Mouse (Mus musculus) intestine, embryonic 15.5 days (tissue): ENCODE results near the gene Ipo11. TPM values are rescaled to one million over a fixed set of nuclear protein-coding genes. Genes with fewer than 3 reads are reported as not detected.

Experiments
- ATAC-seq: fragments of 200-750 bp; cut with Nextera tagmentation; 2 replicates; pipeline ENCODE4 v1.8.0; 2017; ENCODE audit warnings: moderate TSS enrichment, moderate library complexity
- H3K27ac ChIP-seq: fragments of 300-500 bp; sonication (generic); 2 replicates; pipeline ENCODE4 v1.5.1; 2015; ENCODE audit warnings: mild to moderate bottlenecking, inconsistent platforms
- H3K27me3 ChIP-seq: fragments of 300-500 bp; sonication (generic); replicated peaks from 2 replicates; pipeline ENCODE4 v1.6.1; 2015; ENCODE audit warnings: inconsistent platforms
- H3K36me3 ChIP-seq: fragments of 300-500 bp; sonication (generic); 2 replicates; pipeline ENCODE4 v1.6.1; 2015; ENCODE audit warnings: inconsistent platforms
- H3K4me1 ChIP-seq: fragments of 300-500 bp; sonication (generic); replicated peaks from 2 replicates; pipeline ENCODE4 v1.6.1; 2015; ENCODE audit warnings: inconsistent platforms
- H3K4me2 ChIP-seq: fragments of 300-500 bp; sonication (generic); replicated peaks from 2 replicates; pipeline ENCODE4 v1.6.1; 2015; ENCODE audit warnings: mild to moderate bottlenecking, inconsistent platforms
- H3K4me3 ChIP-seq: fragments of 300-500 bp; sonication (generic); replicated peaks from 2 replicates; pipeline ENCODE4 v1.5.1; 2015; ENCODE audit warnings: inconsistent platforms
- H3K9ac ChIP-seq: fragments of 300-500 bp; sonication (generic); 2 replicates; pipeline ENCODE4 v1.6.1; 2015; ENCODE audit warnings: inconsistent platforms
- H3K9me3 ChIP-seq: fragments of 300-500 bp; sonication (generic); 2 replicates; pipeline ENCODE4 v1.6.1; 2016; ENCODE audit warnings: inconsistent platforms
- WGBS: fragments of 180-500 bp; shearing (Covaris S2); methylation state at CpG from one replicate; pipeline ENCODE4 v1.1.7; 2015; 5-methylcytosine and 5-hydroxymethylcytosine counted together
- polyA plus RNA-seq: library from polyadenylated mRNA; unstranded; fragments of >200 nt; fragmentation: Nextera tagmentation; extraction: Ambion mirVana; gene quantifications from 2 replicates; pipeline ENCODE4 v1.2.1, GENCODE M21; 2015

Gene Ipo11
- polyA plus RNA-seq, 1 experiment from 2014 or later, result 47.6 TPM

DNA sequence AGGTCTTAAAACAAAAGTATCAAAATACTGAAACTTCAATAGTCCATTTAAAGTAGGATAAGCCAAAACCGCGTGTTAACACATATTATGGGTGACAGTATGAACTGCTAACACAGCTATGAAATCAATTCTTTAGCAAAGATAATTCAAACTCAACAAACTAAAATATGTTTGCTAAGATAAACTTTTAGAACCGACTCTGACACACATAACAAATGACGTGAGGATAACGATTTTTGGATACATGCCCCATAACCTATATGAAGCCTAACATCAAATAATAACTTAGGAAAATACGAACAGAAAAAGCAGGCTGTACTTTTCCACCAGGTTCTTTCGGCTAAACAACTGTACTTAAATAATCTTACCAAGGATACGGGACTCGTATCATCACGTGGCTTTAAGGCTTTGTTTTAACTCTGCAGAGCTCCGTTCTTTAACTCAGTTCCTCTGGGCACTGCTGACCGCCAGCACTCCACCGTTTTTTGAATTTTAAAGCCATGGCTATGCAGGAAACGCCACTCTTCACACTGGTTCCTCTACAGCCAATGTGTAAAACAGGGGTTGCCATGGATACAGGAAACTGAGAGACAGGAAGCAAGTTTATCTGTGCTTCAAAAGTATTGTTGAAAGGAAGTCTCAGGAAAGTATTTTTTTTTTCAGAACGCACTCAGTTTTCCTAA is 100.8 kb downstream of the Ipo11 start:
- H3K27me3 ChIP-seq, result no peaks in the 10 kb centered on the region
- no peak overlapping the region for H3K4me3 ChIP-seq
- ATAC-seq, result 0 out of 2 replicates have a peak, but pooled peaks have one; percentile 43
- H3K4me2 ChIP-seq, result 0 out of 2 replicates have a peak overlapping the region, but pooled peaks have one; percentile 27
- H3K27ac ChIP-seq, result no peak overlapping the region
- no peaks in the 10 kb centered on the region for H3K4me1 ChIP-seq
- H3K36me3 ChIP-seq, result no peaks in the 10 kb centered on the region
- no peaks in the 10 kb centered on the region for H3K9me3 ChIP-seq
- 55% methylated on average over 15 of the region's 15 CpGs for WGBS
- H3K9ac ChIP-seq, result no peak overlapping the region

DNA sequence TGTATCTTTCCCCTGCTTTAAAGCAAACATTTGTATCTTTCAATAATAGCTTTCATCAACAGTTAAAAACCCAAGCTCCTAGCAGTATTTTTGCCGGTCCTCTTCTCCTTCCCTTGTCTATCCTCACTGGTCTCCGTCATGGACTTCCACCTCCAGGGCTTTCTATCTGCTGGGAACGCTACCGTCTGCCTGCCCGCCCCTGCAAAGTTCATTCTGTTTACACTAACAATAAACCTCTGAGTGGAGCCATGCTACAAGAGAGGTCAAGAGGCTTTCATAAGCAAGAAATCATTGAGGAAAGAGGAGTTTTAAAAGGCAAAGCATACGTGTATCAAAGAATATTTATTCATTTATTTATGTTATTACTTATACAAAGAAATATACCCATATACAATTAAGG is 106.7 kb downstream of the Ipo11 start:
- Histone ChIP-seq H3K9me3 (no peaks in the 10 kb centered on the region), H3K9ac (no peak overlapping the region)
- WGBS, result 27% methylated on average over 6 of the region's 6 CpGs

DNA sequence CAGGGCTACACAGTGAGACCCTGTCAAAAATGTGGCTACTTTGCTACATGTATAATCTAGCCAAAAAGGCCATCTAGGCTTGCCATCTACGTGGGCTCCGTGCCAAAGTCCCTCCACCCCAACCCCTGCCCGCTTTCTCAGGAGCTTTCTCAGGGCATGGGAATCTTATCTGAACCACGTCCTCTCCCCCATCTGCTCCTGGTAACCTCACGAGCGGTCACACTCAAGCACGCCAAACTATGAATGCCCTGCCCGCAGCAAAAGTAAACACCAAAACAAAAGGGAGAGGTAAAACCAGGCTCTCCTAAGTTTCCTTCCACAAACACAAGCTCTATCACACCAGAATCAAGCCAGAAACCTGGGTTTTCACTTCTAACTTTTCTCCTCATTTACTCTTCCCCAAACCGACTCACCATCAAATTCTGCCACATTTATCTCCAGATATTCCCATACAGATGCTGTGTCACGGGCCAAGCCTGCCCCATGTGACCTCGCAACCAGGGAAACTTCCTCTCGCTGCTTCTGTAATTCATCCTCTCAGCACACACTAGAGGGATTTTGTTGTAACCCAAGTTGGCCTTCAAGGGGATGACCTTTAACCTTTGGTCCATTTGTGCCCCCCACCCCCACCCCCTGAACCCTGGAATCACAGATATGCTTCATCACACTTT is 107.3 kb downstream of the Ipo11 start:
- Histone ChIP-seq H3K4me1 (no peaks in the 10 kb centered on the region), H3K4me2 (no peak overlapping the region), H3K36me3 (no peaks in the 10 kb centered on the region), H3K9ac (no peak overlapping the region), H3K27me3 (no peaks in the 10 kb centered on the region), H3K27ac (no peak overlapping the region), H3K9me3 (no peaks in the 10 kb centered on the region), H3K4me3 (no peak overlapping the region)
- ATAC-seq, result no peak
- WGBS, result 70% methylated on average over 12 of the region's 12 CpGs

More for the DNA sequence above, 106.7 kb downstream of the Ipo11 start:
- Histone ChIP-seq H3K27me3 (no peaks in the 10 kb centered on the region), H3K4me3 (no peak overlapping the region), H3K4me2 (no peak overlapping the region), H3K4me1 (no peaks in the 10 kb centered on the region), H3K36me3 (no peaks in the 10 kb centered on the region), H3K27ac (no peak overlapping the region)
- peak; percentile 51 for ATAC-seq

DNA sequence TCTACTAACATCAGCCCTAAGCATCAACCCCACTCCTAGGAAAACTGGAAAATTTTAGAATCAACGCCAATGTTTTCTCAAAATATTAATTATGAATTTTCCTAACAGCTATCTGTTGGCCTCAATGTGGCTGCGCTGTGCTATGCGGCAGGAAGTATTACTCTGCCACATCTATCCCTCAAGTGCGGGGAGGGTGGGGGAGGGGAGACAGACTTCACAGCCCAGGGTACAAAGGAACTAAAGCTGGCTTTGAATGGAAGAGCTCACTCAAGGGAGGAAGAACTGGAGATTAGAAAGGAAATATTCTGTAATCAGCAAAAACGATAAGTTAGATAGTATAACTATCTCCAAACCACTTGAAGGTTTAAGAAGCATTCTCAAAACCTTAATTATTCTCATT is 111.1 kb downstream of the Ipo11 start:
- 92% methylated on average over 5 of the region's 5 CpGs for WGBS
- H3K9me3 ChIP-seq, result no peaks in the 10 kb centered on the region
- H3K36me3 ChIP-seq, result no peaks in the 10 kb centered on the region
- H3K4me2 ChIP-seq, result no peak overlapping the region
- no peak overlapping the region for H3K27ac ChIP-seq
- no peak overlapping the region for H3K4me3 ChIP-seq
- ATAC-seq, result no peak
- no peak overlapping the region for H3K9ac ChIP-seq
- no peaks in the 10 kb centered on the region for H3K4me1 ChIP-seq
- no peaks in the 10 kb centered on the region for H3K27me3 ChIP-seq

DNA sequence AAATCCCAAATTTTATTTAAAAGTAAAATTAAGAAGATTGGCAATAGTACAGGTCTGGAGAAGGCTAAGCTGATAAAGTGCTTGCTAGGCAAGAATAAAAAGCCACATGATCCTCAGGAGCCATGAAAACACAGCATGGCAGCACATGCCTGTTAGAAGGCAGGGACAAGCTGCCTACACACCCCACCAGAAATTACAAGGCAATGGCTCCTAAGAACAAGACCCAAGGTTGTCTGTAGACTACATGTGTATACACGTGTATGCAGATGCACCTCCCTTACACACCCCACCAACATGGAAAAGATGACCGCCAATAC is 112.9 kb downstream of the Ipo11 start:
- WGBS, result 93% methylated on average over 2 of the region's 2 CpGs
- no peak overlapping the region for H3K27ac ChIP-seq
- H3K36me3 ChIP-seq, result no peaks in the 10 kb centered on the region
- H3K4me1 ChIP-seq, result no peaks in the 10 kb centered on the region
- no peak for ATAC-seq
- H3K9me3 ChIP-seq, result no peaks in the 10 kb centered on the region
- H3K27me3 ChIP-seq, result no peaks in the 10 kb centered on the region
- no peak overlapping the region for H3K4me2 ChIP-seq
- no peak overlapping the region for H3K9ac ChIP-seq
- no peak overlapping the region for H3K4me3 ChIP-seq

DNA sequence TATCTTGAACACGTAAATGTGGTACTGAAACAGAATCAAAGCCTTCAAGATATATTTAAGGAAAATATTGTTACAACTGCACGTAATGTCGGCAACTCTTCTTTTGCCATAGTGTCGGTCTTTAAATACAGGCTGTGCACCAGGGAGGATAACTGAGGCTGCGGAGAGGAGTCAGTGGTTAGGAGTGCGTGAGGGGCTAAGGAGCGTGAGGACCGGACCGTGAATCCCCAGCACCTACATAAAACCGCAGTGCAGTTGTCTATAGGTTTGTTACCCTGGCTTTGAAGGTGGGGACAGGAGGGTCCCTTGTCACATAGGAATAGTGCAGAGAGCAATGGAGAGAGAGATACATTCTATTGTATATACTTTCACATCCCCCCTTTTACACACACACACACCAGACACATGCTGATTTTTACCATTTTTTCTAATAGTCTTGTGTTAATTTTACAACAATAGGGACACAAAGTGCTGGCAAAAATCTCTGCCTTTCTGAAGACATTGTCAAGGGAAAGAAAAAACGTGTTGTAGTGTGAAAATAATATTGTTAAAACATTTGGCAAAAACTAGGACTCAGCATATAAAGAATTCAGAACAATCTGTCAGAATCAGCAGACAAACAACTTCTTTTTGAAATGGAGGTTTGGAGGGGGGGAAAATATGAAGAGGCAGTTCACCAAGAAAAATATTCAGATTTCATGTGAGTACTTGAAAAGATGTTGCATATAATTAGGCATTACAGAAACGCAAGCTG is 113.5 kb downstream of the Ipo11 start:
- H3K4me3 ChIP-seq, result no peak overlapping the region
- H3K9me3 ChIP-seq, result no peaks in the 10 kb centered on the region
- no peaks in the 10 kb centered on the region for H3K4me1 ChIP-seq
- no peaks in the 10 kb centered on the region for H3K27me3 ChIP-seq
- ATAC-seq, result no peak
- no peak overlapping the region for H3K4me2 ChIP-seq
- 95% methylated on average over 12 of the region's 12 CpGs for WGBS
- no peaks in the 10 kb centered on the region for H3K36me3 ChIP-seq
- H3K9ac ChIP-seq, result no peak overlapping the region
- H3K27ac ChIP-seq, result no peak overlapping the region

DNA sequence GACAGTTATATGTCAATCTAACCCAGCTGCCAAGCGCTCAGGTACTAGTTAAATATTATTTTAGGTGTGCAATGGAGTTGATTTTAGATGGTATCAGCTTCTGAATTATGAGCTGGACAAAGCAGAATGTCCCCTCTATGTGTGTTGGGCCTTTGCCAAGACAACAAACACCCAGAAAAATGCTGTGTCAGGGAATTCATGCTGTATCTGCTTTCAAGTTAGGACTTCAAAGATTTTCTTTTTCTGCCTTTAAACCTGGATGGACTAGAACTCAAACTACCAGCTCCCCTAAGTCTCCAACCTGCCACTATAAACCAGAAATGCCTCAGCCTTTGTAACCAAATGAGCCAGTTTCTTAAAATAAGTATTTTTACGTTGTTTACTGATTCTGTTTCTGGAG is 116.6 kb downstream of the Ipo11 start:
- Histone ChIP-seq H3K4me2 (no peak overlapping the region), H3K9me3 (no peaks in the 10 kb centered on the region), H3K27me3 (no peaks in the 10 kb centered on the region), H3K27ac (no peak overlapping the region), H3K9ac (no peak overlapping the region), H3K4me1 (no peaks in the 10 kb centered on the region), H3K36me3 (no peaks in the 10 kb centered on the region), H3K4me3 (no peak overlapping the region)
- ATAC-seq, result no peak
- WGBS, result 84% methylated on average over 2 of the region's 2 CpGs

DNA sequence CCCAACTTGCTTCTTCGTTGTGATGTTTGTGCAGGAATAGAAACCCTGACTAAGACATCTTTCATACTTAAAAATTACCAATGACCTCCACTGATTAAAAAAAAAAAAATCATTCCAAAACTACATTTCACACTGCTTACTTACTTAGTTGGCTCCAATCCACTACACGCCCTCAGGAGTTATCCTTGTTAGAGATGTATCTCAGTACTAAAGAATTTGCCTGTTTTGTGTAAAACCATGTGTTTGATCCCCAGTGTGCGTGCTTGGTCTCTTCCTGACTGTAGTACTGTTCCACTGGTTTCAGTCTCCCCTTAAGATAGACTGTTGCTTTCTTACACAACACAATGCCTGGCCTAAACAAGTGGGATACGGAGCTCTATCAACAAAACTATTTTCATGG is 117.0 kb downstream of the Ipo11 start:
- WGBS, result 84% methylated on average over 4 of the region's 4 CpGs
- H3K27me3 ChIP-seq, result no peaks in the 10 kb centered on the region
- ATAC-seq, result no peak
- no peak overlapping the region for H3K27ac ChIP-seq
- H3K4me1 ChIP-seq, result no peaks in the 10 kb centered on the region
- no peaks in the 10 kb centered on the region for H3K9me3 ChIP-seq
- no peak overlapping the region for H3K4me3 ChIP-seq
- no peak overlapping the region for H3K4me2 ChIP-seq
- H3K36me3 ChIP-seq, result no peaks in the 10 kb centered on the region
- H3K9ac ChIP-seq, result no peak overlapping the region

DNA sequence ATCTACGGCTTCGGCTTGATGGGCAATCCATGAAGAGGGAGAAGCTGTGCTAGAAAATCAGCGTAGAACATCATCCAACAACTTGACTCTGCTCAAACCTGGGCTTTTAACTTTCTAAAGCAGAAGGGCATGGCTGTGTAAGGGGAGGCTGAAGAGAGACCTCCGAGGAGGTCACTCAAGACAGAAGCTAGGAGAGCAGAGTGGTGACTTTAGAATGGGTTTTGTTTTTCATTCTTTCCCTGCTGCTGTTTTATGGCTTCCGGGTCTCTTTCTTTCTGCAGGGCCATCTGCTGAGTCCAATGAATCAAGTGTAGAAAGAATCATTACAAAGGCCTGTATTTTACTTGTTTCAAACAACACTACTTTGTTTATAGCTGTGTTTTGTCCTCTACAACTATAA is 119.7 kb downstream of the Ipo11 start:
- no peaks in the 10 kb centered on the region for H3K36me3 ChIP-seq
- H3K9ac ChIP-seq, result no peak overlapping the region
- no peaks in the 10 kb centered on the region for H3K4me1 ChIP-seq
- no peak for ATAC-seq
- H3K4me2 ChIP-seq, result no peak overlapping the region
- no peak overlapping the region for H3K27ac ChIP-seq
- 89% methylated on average over 5 of the region's 5 CpGs for WGBS
- H3K9me3 ChIP-seq, result no peaks in the 10 kb centered on the region
- no peak overlapping the region for H3K4me3 ChIP-seq
- no peaks in the 10 kb centered on the region for H3K27me3 ChIP-seq

DNA sequence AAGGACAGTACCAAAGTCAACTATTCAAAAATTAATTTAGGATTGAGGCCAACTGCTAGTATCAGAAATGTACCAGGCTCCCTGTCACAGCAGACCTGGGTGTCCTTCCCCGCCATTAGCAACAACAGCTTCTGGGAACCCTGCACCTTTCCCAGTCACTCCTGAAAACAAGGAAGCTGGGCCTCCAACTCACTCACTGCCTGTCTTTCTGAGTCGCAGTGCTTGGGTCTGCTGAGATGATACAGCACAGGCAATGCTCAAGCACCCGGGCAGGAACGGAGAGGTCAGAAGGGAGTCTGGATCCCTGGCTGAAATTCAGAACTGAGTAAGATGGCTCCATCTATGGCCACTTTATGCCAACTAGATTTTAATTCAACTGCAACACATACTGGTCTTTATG is 123.2 kb downstream of the Ipo11 start:
- H3K36me3 ChIP-seq, result no peaks in the 10 kb centered on the region; the same call in 1 of the 2 replicates
- H3K4me2 ChIP-seq, result no peak overlapping the region
- no peak overlapping the region for H3K27ac ChIP-seq
- H3K9me3 ChIP-seq, result no peaks in the 10 kb centered on the region
- ATAC-seq, result no peak
- H3K4me3 ChIP-seq, result no peak overlapping the region
- H3K27me3 ChIP-seq, result no peaks in the 10 kb centered on the region
- H3K9ac ChIP-seq, result no peak overlapping the region
- 86% methylated on average over 4 of the region's 4 CpGs for WGBS
- H3K4me1 ChIP-seq, result no peaks in the 10 kb centered on the region

DNA sequence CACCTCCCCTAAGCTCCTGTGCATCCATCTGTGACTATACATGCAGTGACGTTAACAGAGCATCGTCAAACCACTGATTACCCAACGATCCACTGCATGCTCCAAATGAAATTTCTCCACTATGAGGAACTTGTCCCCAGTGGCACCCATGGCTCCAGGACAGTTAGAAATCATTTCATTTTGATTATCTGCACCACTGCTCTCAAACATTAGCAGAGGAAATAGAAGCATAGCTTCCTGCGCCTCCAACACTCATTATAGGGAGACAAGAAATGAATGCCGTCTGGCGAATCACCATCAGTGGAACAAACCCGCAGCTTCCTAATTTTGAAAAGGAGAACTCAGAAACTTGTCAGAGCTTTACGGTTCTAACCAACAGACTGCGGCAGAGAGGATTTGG is 123.7 kb downstream of the Ipo11 start:
- Histone ChIP-seq H3K4me3 (no peak overlapping the region), H3K4me2 (no peak overlapping the region), H3K27me3 (no peaks in the 10 kb centered on the region), H3K27ac (no peak overlapping the region), H3K9ac (no peak overlapping the region), H3K9me3 (no peaks in the 10 kb centered on the region), H3K4me1 (no peaks in the 10 kb centered on the region), H3K36me3 (no peaks in the 10 kb centered on the region; the same call in 1 of the 2 replicates)
- ATAC-seq, result no peak
- WGBS, result 87% methylated on average over 9 of the region's 9 CpGs

DNA sequence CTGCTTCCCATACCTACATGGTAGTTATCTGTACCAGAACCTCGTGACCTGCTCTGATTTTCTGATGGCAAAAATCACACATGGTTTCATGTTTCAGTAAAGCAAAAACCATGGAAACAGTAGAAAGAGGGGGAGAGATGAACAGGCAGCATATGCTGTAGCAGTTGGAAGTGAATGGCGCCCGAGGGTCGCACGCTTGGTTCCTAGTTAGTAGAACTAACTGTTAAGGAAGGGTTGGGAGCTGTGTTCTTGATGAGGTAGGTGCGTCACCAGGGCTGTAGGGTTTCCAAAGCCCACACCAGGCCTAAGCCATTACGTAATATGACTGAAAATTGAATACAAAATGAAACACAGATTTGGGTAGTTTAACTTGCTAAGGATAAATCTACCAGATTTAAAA is 126.6 kb downstream of the Ipo11 start:
- H3K4me2 ChIP-seq, result no peak overlapping the region
- no peaks in the 10 kb centered on the region for H3K4me1 ChIP-seq
- H3K9me3 ChIP-seq, result no peaks in the 10 kb centered on the region
- H3K36me3 ChIP-seq, result no peaks in the 10 kb centered on the region; the same call in 1 of the 2 replicates
- H3K9ac ChIP-seq, result no peak overlapping the region
- no peak for ATAC-seq
- no peak overlapping the region for H3K4me3 ChIP-seq
- WGBS, result 95% methylated on average over 7 of the region's 7 CpGs
- H3K27me3 ChIP-seq, result no peaks in the 10 kb centered on the region
- H3K27ac ChIP-seq, result no peak overlapping the region
